Mouse (Mus musculus) thymus, postnatal 4 days (tissue): ENCODE data around the gene Slc16a4.
"Not testable (repeated sequence)": the region's sequence is repeated elsewhere in the genome, so short reads cannot be mapped to it uniquely, and the experiment has no call there.

Experiments
- DNase-seq: peaks from one replicate; pipeline ENCODE4 v3.0.0; 2021

Gene Slc16a4

DNA sequence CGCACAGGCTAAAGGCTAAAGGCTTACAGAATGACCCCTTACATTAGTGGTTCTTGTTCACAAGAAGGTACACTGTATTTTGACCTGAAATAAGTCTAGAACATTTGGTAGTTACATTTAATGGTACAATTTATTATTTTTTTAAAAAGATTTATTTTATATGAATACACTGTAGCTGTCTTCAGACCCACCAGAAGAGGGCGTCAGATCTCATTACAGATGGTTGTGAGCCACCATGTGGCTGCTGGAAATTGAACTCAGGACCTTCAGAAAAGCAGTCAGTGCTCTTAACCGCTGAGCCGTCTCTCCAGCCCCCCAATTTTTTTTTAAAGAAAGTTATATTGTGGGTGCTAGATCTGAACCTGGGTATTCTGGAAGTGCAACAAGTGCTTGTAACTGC is 5.9 kb downstream of the Slc16a4 start:
- DNase-seq, result not testable (repeated sequence)

DNA sequence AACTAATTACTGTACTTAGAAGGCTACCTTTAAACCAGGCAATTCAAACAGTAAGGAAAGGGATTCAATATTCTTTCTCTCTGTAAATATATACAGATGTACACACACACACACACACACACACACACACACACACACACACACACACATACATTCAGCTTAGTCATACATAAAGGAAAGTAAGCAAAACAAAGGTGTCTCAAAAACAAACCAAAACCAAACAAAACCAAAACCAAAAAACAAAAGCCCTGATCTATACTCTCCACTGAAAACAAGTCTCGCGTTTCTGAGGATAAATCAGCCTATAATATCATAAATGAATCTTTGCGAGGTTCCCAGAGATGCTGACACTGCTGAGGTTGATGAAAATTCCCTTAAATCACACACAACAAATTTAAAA is 26.3 kb downstream of the Slc16a4 start:
- no peak for DNase-seq

DNA sequence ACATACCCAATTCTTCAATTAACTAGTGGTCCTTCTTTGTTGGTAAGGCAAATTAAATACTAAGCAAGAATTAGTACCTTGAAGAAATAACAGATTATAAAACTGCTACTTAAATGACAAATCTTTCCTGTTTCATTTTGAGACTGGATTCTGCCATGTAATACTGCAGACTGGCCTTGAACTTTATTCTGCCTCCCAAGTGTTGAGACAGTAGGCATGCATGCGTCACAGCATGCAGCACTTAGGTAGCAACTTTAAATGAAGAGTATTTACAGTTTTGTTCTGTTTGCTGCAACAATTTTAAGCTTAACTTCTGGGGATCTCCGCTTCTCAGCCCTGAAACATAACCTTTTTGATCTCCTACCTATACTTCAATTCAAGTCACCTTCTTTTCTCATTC is 30.1 kb downstream of the Slc16a4 start:
- DNase-seq, result no peak

DNA sequence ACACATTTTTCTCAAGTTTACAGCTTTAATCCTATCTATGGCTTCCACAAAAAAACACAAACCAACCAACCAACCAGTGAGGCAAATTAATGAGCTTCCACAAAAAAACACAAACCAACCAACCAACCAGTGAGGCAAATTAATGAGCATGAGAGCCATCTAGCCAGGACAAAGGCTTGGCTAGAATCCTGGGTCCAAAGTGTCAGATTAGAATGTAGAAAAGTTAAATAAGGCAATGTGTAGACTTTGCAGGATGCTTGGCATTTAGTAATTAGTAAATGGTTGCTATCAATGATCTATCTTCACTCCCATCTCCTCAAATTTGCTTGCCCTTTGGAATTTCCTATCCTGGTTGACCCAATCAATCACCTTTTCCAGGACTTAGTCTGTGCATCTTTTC is 30.7 kb downstream of the Slc16a4 start:
- DNase-seq, result no peak

DNA sequence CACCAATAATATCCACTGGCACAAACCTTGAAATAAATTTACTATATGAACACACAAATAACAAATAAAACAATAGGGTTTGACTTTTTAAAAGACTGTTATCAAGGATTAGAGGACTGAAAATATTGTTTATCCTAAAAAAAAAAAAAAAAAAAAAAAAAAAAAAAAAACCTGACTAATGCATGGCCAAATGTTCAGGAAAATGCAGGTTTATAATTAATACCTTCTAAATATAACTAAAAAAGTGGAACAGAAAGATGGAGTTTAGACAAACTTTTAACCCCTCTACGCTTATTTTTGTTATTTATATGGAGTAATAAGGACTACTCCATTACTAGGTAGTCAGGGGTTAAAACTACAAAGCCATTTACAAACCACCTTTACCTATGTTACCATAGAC is 35.4 kb downstream of the Slc16a4 start:
- no peak for DNase-seq

DNA sequence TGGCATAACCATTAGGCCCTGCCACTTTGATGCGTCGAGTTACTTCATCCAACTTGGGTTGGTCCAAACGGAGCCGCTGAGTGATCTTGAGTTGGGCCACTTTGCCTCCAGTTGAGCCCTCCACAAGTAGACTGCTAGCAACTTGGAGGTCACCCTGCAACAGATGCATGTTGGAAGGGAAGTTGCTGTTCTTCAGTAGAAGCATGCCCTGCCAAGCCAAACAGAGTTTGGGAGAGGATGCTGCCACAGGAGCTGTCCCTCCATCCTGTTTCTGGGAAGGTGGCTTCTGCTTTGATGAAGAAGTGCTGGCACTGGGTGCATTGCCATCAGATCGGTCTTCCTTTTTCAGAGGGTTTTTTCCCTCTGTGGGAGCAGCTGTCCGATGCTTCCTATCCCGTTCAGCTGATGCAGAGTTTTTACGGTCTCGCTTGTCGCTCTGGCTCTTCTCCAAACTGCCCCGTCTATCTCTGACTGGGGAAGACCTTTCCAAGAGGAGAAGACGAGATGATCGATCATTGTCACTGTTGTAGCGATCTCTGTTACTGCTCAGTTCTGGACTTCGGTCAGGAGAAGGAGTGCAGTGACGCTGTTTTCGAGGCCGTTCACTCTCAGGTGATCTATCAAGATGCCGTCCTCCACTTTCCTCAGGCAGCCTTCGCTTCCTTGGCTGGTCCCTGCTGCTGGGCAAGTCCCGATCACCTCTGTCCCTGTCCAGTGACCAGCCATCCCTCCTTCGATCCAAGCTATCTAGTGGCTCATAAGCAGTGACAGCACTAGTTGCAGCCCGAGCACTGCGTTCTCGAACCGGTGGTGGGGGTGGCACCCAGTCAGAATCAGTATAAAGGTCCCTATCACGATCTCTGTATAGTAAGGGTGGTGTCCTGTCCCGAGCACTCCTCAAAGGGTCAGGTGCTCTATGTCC is 39.7 kb downstream of the Slc16a4 start:
- DNase-seq, result peak; percentile 16

DNA sequence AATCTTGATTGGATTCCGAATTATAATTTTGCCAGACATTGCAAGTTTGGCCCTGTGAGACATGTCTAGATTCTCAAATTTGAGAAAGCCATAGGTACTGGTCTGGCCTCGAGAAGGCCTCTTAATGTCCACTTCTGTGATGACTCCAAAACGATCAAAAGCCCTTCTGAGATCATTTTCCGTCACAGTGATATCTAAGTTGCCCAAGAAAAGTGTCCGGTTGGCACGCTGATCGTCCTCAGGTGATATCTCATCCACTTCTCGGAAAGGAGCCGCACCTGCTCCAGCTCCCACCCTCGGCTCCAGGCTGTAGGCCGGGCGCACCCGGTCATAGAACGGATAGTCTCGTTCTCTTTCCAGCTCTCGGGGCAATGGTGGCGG is 40.7 kb downstream of the Slc16a4 start:
- DNase-seq, result no peak

DNA sequence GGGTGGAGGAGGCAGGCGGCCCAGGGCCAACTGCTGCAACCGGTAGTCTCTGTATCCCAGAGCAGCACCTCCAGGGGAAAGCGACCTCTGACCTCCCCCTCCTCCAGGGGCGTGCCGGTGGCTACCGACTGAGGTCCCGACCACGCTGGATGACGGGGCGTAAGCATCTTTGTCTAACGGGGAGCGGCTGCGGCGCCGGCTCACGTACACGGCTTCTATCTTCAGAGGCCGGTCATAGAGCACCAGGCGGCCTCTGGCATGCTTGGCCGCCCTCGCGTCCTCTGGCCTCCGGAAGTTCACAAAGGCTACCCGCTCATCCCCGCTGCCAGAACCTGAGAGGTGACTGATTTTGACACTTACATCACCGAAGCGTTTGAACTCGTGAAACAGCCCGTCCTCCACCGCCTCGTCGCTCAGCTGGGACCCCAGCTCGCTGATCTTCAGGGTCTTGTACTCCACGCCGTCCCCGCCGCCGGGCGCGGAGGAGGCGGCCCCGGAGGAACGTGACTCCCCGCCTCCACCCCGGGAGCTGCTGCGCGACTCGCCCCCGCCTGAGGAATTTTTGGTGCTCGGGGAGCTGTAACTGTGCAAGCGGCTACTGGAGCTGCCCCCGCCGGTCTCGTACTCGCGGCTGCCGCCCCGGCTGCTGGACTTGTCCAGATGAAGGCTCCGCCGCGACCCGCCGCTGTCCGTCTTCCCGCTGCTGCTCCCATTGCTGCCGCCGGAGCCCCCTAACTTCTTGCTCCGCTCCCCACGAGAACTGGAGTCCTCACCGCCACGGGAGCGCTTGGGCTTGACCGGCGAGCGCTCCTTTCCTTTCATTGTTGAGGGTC is 41.3 kb downstream of the Slc16a4 start:
- peak; percentile 67 for DNase-seq

DNA sequence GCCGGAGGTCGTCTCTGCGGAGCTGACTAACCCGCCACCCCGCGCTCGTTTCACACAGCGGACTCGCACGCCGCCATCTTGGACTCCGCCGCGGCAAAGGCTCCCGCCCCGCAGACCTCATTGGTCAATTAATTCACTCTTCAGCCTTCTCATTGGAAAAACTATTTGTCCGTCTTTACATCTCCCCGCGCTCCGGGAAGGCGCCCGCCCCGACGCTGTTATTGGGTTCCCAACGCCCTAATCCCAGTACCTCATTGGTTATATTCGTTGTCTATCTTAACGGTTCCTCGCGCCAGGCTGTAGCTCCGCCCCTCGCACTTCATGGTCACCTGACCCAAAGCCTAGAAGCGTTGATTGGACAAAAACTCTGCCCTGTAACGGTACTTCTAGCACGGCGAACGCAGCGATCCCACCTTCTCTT is 41.9 kb downstream of the Slc16a4 start:
- peak; percentile 92 for DNase-seq

DNA sequence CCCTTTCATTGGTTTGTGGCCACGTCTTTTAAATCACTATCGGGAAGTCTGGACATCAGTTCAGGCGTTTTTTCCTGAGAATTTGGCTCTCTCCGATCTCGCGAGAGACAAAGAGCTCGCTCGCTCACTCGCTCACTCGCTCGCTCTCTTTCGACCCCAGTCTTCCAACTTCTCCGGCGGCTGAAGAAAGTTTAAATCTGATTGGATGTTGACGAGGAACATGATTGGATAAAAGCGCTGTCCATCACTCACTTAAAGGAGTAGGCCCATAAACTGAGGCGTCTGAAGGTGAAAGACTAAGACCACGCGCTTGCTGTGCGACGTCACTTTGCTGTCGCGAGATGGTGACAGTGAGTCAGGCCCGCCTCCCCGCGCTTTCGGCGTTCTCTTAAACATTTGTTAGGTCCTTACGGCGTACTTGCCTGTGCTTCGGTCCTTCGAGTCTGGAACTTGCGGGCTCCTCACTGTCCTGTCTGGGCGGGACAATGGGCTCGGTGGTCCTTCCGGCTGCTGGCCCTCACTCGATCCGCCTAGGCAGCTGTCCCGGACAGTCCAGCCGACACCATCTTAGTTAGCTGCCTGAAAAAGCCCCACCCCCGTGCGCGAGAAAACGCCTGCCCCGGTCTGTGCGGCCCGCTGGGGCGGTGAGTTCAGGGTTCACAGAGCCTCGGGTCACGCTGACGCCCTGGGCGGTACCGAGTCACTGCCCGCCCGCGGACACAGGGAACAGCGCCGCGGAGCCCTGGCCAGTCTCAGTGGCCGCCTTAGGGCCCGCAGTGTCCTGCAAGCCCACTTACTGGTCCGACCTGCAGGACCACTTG is 42.6 kb downstream of the Slc16a4 start, which contains the start of gene Rbm15:
Gene Rbm15 (minus strand): TSS at position 293 of the 821 bp plus-strand sequence.
- peak; percentile 93 for DNase-seq

DNA sequence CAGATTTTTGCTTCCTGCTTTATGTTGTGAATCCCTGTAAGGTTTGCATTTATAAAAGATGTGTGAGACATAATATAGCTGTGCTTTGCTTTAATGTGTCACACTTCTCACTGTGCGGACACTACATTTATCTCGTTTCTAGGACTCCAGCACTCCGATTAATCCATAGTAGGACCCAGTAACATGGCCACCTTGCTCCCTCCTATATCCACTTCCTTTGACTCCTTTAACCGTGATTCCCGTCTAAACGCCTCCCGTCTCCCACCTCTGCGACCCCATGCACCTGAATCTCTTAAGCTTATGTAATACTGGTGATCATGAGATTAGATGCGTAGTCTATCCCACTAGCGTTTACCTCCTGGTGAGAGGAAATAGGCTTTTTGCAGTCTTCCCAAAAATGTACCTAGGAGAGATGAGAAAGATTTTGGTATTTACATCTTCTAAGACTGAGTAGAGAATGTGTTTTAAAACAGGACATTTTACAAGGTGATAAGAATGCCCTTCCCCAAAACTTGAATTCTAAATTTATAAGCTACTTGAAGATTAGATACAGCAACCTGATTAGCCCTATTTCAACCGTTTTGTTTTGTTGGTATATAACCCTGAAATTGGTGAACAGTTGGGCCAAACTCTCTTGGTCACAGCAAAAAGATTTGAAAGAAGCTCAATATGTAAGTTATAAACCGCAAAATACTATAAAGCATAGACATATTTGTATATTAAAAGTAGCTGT is 43.3 kb downstream of the Slc16a4 start:
- DNase-seq, result no peak

DNA sequence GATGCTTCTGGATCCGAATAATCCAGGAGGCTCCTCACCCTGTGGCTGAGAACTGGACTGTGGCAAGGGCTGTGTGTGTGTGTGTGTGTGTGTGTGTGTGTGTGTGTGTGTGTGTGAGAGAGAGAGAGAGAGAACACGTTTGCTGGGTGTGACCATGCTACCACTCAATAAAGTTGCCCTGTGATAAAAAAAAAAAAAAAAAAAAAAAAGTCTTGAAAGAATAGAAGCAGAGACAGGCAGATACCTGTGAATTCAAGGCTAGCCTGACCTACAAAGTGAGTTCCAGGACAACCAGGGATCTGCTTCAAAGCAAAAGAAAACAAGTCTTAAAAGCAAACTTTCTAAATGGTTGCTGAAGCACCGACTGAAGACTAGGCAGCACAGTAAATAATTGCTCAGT is 52.9 kb downstream of the Slc16a4 start:
- no peak for DNase-seq

DNA sequence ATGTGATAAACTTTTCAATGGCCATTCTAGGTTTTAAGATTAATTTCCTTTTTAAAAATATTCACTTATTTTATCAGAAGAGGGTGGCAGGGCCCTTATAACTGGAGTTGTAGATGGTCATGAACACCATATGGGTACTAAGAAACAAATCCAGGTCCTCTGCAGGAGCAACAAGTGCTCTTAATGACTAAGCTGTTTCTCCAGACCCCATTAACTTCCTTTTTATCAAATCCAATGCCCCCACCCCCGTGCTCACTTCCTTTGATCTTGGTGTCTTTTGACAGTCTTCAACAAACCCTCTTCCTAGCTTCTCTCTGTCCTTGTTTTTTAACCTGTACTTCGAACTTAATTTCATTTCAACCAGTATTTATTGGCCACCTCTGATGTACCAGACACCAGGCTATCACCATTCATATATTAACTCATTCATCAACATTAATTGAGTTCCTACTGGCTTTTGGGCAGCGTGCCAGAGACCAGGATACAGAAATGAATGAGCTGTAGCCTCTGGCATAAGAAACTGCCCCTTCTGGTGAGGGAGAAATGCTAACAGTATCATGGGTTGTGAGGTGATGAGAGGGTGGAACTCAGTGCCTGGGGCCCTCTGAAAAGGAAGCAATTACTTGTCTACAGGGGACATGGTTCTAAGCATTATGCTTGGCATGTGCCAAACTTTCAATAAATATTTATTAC is 54.1 kb downstream of the Slc16a4 start:
- no peak for DNase-seq

DNA sequence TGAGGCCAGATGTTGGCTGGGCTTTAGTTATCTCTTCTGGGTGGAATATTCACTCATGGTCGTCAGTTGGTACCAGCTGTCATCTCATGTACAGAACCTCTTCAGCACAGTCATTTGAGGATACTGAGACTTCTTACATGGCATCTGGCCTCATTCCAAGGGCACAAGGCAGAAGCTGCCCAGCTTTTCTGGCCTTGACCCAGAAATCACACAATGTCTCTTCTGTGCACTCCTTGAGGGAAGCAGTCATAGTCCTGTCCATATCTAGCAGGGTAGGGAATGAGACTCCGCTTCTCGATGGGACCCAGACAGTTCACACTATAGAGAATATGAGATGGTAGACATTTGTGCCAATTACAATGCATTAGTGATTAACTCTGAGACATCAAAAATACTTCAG is 58.0 kb downstream of the Slc16a4 start:
- no peak for DNase-seq

DNA sequence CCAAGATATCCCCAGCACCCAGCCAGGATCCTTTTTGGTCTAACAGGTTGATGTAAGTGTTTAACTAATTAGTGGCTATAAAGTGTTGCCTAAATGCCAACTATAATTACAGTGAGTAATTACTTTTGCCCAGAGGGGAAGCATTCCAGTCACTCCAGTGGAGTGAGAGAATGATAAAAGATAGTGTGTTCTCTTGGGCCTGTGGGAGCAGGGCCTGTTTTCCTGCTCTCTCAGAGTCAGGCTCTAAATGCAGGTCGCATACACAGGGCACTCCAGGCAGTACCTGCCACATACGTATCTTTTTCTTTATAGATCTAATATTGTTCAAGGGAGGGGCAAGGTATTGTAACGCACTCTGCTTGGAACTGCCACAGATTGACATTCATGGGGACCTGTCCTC is 60.7 kb downstream of the Slc16a4 start:
- no peak for DNase-seq

DNA sequence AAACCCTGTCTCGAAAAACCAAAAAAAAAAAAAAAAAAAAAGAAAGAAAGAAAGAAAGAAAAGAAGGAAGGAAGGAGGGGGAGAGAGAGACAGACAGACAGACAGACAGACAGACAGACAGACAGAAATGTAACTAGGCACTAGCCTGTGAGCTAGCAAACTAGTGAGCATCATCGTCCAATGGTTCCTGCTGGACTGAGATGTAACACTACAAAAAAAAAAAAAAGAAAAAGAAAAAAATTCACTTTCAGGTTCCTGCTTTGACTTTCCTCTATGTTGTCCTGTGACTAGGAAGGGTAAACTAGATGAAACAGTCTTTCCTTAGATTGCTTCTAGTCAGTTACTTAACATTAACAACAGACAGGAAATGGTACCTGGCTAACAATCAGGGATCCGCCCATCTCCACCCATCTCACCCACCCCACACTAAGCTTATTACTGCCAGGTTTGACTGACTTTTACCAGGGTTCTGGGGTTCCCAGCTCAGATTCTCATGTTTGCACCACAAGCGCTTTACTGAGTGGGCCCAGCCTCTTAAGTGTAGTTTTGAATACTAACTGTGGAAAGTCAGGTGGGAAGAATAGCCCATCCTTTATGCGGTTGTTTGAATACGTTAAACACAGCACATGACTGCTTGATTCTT is 64.7 kb downstream of the Slc16a4 start:
- no peak for DNase-seq

DNA sequence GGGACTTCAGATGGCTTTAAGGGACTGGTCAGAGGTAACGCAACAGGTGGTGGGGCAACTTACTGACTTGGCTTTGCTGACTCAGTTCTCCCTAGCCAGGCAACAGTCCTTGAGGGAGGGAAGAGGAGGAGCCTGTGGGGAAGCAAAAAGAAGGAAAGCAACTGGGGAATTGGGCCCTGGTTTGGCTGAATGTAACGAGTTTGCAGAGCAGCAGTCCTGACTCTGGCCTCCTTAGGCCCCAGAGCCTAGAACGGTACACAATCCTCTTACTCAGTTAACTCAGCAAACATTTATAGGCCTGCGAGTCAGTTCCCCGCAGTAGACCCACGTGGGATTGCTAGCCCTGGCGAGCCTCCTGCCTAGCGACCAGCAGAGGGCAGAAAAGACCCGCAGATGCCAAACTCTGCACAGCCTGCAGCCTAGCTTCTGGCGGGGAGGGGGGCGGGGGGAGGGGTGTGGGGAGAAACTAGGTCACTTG is 66.0 kb downstream of the Slc16a4 start:
- peak; percentile 82 for DNase-seq

DNA sequence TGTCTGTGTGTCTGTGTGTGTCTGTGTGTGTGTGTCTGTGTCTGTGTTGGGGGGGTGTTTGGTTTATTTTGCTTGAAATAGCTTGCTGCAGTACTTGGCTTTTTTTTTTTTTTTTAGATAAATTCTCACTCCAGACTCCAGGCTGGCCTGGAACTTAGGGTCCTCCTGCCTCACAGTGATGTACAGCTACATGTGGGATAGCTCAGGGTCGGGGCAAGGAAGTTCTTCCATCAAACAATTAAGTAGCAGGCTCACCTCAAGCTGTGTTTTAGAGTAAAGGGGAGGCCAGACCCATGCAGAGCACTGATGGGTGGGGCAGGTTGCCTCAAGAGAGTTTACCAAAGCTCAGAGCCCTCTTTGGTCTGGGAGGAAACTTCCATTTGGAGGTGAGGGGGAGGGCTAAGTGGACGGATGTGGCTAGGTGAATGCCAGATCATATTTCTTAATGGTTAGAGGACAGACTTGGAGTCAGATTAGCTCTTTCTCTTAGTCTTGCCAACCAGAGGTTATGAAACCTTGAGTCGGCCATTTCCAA is 66.7 kb downstream of the Slc16a4 start:
- DNase-seq, result no peak

DNA sequence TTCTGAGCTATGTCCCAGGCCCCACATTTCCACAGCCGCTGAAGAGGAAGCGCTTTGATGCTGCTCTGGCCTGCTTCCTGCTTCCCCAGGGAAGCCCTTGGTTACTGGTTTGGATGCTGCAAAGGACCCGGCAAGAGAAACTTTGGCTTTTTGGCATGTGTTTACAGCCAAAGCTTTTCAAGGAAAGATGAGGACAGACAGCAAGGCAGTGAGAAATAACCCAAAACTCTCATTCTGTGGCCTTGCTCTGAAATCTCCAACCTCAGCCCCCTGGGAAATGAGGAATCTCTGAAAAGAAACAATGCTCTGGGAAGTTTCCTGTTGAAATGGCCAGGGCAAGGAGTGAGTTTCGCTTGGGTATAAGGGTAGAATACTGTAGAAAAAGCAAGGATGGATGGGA is 69.3 kb downstream of the Slc16a4 start:
- no peak for DNase-seq
